Mouse (Mus musculus): ENCODE data around the gene Skida1.

DNA sequence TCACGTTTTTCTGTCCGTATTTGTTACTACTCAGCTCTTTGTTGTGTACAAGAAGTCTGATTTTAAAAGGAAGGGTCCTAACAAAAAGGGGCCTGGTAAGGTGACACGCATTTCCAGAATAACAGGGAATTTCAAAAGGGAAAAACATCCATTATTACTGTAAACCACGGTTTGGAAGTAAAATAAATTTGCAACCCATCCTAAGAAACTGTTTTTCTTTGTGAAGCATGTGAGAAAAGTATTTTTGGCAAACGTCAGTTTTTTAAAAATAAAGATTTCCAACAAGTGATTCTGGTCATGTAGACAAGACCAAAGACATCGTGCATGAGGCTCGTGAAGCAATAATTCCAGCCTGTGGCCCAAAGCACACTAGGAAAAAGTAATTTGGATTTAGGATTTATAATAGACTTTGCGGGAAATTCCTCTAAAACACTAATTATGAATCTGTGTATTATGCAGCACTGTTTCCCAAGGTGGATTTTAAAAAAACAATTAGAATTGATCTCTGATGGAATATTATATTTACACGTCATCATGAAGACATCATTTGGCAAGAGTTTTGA, 9.4 kb upstream of the Skida1 start:
- TF ChIP-seq CTCF (IDR thresholded peaks at IDR 0.05) (no peak), EP300 (IDR thresholded peaks at IDR 0.05; ENCODE audit: insufficient read depth, low read depth, low read length) (no peak), POLR2A (IDR thresholded peaks at IDR 0.05; ENCODE audit: insufficient read depth, low read depth, low read length) (no peak)

All from heart, adult 2 months (tissue).